Mouse (Mus musculus): ENCODE data around the gene Zfp719. TPM values are rescaled to one million over a fixed set of nuclear protein-coding genes. Genes with fewer than 3 reads are reported as not detected.

The Zfp719 gene
- polyA plus RNA-seq, 1 experiment from 2014 or later, result 13.8 TPM

Other genes with a start within 250 kb of the Zfp719 start
- gene Siglecf, start 228.3 kb upstream of the Zfp719 start, polyA plus RNA-seq (2015; fragmentation: Nextera tagmentation; extraction: Ambion mirVana), result 0.14 and 0.28 TPM in 2 replicates
- gene Siglecg, start 171.4 kb upstream of the Zfp719 start, polyA plus RNA-seq (2015; fragmentation: Nextera tagmentation; extraction: Ambion mirVana), result 0.12 TPM in 1 of 2 replicates, not detected in the other
- gene Lim2, start 151.9 kb upstream of the Zfp719 start, polyA plus RNA-seq (2015; fragmentation: Nextera tagmentation; extraction: Ambion mirVana), result not detected in 2 replicates
- 1.1 TPM in 2 replicates for gene Nkg7, start 142.5 kb upstream of the Zfp719 start, polyA plus RNA-seq (2015; fragmentation: Nextera tagmentation; extraction: Ambion mirVana)
- gene Cldnd2, start 138.8 kb upstream of the Zfp719 start, polyA plus RNA-seq (2015; fragmentation: Nextera tagmentation; extraction: Ambion mirVana), result not detected in 2 replicates
- 255 and 265 TPM in 2 replicates for gene Etfb, start 135.5 kb upstream of the Zfp719 start, polyA plus RNA-seq (2015; fragmentation: Nextera tagmentation; extraction: Ambion mirVana)
- 0.86 and 1.1 TPM in 2 replicates for gene Gm45233, start 135.5 kb upstream of the Zfp719 start, polyA plus RNA-seq (2015; fragmentation: Nextera tagmentation; extraction: Ambion mirVana)
- gene Vsig10l, start 116.5 kb upstream of the Zfp719 start, polyA plus RNA-seq (2015; fragmentation: Nextera tagmentation; extraction: Ambion mirVana), result 4.4 and 5.8 TPM in 2 replicates
- gene Iglon5, start 89.5 kb upstream of the Zfp719 start, polyA plus RNA-seq (2015; fragmentation: Nextera tagmentation; extraction: Ambion mirVana), result 1.6 and 1.8 TPM in 2 replicates
- not detected in 2 replicates for gene 4931406B18Rik, start 73.7 kb upstream of the Zfp719 start, polyA plus RNA-seq (2015; fragmentation: Nextera tagmentation; extraction: Ambion mirVana)
- 1.8 and 2.0 TPM in 2 replicates for gene Cd33, start 35.2 kb upstream of the Zfp719 start, polyA plus RNA-seq (2015; fragmentation: Nextera tagmentation; extraction: Ambion mirVana)
- 5.1 and 6.6 TPM in 2 replicates for gene Zfp658, start 17.4 kb upstream of the Zfp719 start, polyA plus RNA-seq (2015; fragmentation: Nextera tagmentation; extraction: Ambion mirVana)
- not detected in 2 replicates for gene Zfp819, start 27.6 kb downstream of the Zfp719 start, polyA plus RNA-seq (2015; fragmentation: Nextera tagmentation; extraction: Ambion mirVana)
- gene Ceacam18, start 55.1 kb downstream of the Zfp719 start, polyA plus RNA-seq (2015; fragmentation: Nextera tagmentation; extraction: Ambion mirVana), result 0.12 TPM in 1 of 2 replicates, not detected in the other
- 0.69 and 1.3 TPM in 2 replicates for gene Siglece, start 80.6 kb downstream of the Zfp719 start, polyA plus RNA-seq (2015; fragmentation: Nextera tagmentation; extraction: Ambion mirVana)
- gene Ctu1, start 92.4 kb downstream of the Zfp719 start, polyA plus RNA-seq (2015; fragmentation: Nextera tagmentation; extraction: Ambion mirVana), result 14.3 and 14.5 TPM in 2 replicates
- gene Klk14, start 110.8 kb downstream of the Zfp719 start, polyA plus RNA-seq (2015; fragmentation: Nextera tagmentation; extraction: Ambion mirVana), result not detected in 2 replicates
- gene Klk13, start 133.0 kb downstream of the Zfp719 start, polyA plus RNA-seq (2015; fragmentation: Nextera tagmentation; extraction: Ambion mirVana), result 1.6 and 2.2 TPM in 2 replicates
- gene Klk12, start 189.3 kb downstream of the Zfp719 start, polyA plus RNA-seq (2015; fragmentation: Nextera tagmentation; extraction: Ambion mirVana), result 0.25 TPM in 1 of 2 replicates, not detected in the other
- 1.3 and 3.0 TPM in 2 replicates for gene Klk11, start 195.0 kb downstream of the Zfp719 start, polyA plus RNA-seq (2015; fragmentation: Nextera tagmentation; extraction: Ambion mirVana)
- 3.0 and 3.6 TPM in 2 replicates for gene Klk10, start 201.4 kb downstream of the Zfp719 start, polyA plus RNA-seq (2015; fragmentation: Nextera tagmentation; extraction: Ambion mirVana)
- gene Klk9, start 212.3 kb downstream of the Zfp719 start, polyA plus RNA-seq (2015; fragmentation: Nextera tagmentation; extraction: Ambion mirVana), result 0.46 and 0.83 TPM in 2 replicates
- 23.9 and 25.1 TPM in 2 replicates for gene Klk8, start 218.0 kb downstream of the Zfp719 start, polyA plus RNA-seq (2015; fragmentation: Nextera tagmentation; extraction: Ambion mirVana)
- 0.35 TPM in 1 of 2 replicates, not detected in the other for gene Klk7, start 231.7 kb downstream of the Zfp719 start, polyA plus RNA-seq (2015; fragmentation: Nextera tagmentation; extraction: Ambion mirVana)
- gene Klk6, start 244.9 kb downstream of the Zfp719 start, polyA plus RNA-seq (2015; fragmentation: Nextera tagmentation; extraction: Ambion mirVana), result not detected in 2 replicates